Mouse (Mus musculus) kidney, postnatal 4 days (tissue): ENCODE data around the gene 4931409K22Rik.
A peak's percentile ranks its signal among the peaks of the same experiment; 100 is the strongest.
"Not testable (repeated sequence)": the region's sequence is repeated elsewhere in the genome, so short reads cannot be mapped to it uniquely, and the experiment has no call there.

Experiments used
- DNase-seq, 2 experiments: peaks; one replicate each; pipeline ENCODE4 v3.0.0; 2021; ENCODE audit warnings: mixed read lengths in 2 of 2

4931409K22Rik gene

DNA sequence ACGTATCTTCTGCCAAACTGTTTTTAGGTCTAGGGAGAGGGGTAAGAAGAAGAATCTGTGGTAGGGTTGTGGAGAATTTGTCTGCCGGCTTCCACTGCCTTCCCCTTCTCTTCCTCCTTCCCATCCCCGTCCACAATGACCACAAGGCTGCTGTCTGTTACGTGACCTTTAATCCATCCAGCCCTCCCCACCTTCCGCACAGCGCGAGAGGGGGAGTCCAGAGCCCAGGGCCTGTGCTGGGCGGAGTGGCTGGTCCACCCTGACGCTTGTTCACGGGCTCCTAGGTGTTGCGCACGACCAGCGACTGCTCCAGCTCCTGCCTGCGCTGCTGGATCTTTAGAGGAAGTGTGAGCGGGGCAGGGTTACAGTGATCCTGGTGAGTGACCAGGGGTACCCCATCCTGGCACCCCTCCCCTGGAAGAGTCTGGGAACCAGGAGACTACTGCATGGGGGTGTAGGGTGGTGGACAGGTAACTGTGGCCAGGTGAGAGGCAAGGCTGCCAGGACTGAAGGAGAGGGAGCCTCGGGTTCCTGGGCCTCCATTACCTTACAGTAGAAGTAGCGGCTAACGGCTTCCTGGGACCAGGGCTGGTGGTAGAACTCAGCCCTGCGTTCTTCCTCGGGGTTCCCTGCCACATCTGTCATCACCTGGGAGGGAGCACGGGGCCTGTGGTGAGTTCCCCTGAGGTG, 36.0 kb upstream of the 4931409K22Rik start:
- DNase-seq: peak; percentile 31 to 43

- DNase-seq: peak; percentile 41 to 63
These were observed 35.3 kb upstream of the 4931409K22Rik start for GRCm38 (mm10) chr5:24591796-24592470.

DNA sequence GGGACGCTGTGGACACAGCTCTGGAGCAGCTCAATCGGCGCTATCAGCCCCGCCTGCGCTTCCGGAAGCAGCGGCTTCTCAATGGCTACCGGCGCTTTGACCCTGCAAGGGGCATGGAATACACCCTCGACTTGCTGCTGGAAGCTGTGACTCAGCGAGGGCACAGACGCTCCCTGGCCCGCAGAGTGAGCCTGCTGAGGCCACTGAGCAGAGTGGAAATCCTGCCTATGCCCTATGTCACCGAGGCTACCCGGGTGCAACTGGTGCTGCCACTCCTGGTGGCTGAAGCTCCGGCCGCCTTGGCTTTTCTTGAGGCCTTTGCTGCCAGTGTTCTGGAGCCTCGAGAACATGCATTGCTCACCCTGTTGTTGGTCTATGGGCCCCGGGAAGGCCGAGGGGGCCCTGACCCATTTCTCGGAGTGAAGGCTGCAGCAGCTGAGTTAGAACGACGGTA, 34.7 kb upstream of the 4931409K22Rik start:
- peak; percentile 49 to 66 for DNase-seq

DNA sequence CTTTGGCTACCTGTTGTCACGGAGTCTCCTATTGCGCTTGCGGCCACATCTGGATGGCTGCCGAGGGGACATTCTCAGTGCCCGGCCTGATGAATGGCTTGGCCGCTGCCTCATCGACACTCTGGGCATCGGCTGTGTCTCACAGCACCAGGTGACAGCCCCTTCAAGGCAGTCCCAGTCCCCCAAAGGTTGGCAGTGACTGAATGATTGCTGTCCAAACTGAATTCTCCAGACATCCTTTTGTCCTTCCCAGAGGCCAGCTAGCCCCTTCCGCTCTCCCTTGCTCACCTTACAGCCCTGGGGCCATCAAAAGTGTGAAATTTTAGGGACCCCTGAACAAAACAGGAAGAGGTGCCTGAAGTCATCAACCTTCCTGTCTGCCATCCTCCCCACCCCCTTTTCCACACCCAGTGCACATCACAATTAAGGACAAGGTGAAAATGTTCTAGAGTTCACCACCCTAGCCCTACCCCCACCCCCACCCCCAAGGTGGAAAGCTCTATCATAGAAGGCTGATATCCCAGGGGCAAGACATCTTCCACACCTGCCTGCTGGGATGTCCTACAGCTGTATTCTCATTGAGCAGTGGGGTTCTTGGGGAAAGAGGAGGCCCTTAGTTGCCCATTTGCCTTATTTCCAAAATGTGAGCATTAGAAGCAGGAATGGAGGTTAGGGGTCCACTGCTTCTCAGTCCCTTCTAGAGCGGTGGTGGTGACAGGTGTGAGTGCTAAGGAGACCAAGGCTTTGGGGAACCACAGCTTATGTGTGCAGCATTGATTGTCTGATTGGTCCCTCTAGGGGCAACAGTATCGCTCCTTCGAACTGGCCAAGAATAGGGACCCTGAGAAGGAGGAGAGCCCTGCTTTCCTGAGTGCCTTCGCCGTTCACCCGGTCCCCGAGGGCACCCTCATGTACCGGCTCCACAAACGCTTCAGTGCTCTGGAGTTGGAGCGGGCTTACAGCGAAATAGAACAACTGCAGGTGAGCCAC, 33.2 kb upstream of the 4931409K22Rik start:
- no peak for DNase-seq

GRCm38 (mm10) chr5:24587200-24587577, 30.6 kb upstream of the 4931409K22Rik start:
- peak in 1 of 2 experiments; percentile 28 for DNase-seq

DNA sequence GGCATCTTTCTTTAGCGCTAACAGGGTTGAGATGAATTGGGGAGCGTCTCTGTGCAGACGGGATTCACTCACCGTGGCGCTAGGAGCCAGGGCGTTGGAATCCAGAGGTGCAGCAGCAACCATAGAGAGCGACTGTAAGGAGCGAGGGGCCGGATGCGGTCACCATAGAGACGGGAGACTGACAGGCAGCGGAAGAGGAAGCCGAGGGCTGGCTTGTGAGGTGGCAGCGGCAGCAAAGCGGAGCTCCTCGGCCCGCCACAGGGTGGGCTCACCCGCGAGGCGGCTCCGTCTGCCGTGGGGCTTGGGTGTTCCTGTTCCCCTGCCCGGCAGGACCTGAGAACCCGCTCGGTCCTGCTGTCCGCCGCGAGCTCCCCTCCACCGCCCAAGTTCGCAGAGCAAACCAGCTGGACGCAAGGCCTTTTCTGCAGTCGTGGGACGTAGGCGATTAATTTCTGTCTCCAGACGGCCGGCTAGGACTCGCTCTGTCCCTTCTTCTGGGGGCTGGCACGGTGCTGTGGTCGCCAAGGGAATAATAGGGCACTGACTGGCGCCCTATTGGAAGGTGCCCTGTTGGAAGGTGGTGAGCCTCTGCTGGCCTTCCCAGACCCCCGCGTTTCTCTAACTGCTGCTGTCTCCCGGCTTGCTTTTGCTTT, 30.1 kb upstream of the 4931409K22Rik start, which contains the start of gene Chpf2:
TSS of gene Chpf2 (plus strand) at position 195 of the 653 bp plus-strand sequence.
- DNase-seq: peak; percentile 87 to 92

GRCm38 (mm10) chr5:24586106-24586505, 29.5 kb upstream of the 4931409K22Rik start:
- no peak for DNase-seq

DNA sequence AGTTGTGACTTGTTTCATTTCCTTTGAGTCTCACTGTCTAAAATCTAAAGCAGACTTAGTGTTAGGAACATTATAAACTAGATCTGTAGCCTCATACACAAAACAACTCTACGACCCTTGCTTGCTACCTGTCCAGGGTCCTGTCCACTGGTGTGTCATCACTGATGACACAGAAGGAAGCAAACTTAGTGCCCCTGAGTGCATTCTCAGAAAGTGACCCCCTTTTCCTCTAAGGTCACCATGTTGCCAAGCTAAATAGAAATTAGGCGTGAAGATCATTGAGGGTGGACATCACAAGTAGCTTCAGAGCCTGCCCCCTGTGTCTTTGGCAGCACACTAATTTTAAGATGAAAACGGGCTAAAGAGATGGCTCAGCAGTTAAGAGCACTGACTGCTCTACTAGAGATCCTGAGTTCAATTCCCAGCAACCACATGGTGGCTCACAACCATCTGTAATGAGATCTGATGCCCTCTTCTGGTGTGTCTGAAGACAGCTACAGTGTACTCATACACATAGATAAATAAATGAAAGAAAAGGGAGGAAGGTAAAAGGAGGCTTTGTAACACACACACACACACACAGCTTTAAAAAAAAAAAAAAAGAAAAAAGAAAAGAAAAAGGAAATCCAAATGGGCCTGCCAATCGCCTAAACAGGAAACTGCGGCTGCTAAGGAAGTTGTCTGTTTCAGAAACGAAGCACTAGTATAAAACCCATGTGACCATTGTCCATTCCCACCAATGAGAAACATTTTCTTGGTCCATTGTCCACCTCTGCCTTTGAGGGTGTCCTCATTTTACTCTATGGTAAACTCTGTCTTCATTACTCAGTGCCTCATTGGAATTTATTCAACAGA, 21.7 kb upstream of the 4931409K22Rik start:
- DNase-seq: no peak

DNA sequence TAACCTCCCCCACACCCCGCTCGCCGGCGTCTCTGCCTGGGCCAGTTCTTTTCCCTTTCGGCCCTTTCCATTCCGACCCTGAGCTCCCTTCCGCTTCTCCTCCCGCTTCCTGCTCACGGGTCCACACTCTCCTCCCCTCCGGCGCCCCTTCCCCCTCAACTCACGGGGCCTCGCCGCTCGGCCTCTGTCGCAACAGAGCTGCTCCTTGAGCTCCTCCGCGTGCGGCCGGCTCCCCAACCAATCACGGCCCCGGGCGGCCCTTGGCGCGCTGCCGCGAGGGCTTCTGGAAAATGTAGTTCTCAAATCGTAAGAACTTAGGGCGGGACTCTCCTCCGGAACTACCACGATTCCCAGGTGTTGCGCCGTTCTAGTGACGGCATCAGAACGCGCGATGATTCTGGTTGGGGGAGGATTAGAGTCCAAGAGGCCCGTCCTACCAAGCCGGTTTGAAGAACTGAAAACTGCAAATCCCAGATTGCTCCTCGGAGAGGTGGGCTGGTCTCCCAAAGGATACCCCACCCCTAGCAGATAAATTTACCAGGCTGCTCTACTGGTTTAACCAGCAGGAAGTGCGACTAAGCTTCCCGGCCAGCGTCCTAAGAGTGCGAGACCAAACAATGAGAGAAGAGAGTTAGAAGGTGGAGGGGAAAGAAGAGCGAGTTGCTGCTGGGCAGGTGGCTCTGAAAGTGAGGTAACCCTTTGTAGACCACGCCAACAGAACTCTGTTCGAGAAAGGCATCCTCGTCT, 20.7 kb upstream of the 4931409K22Rik start, which contains the start of gene Abcf2:
TSS of gene Abcf2 (minus strand) at position 285 of the 747 bp plus-strand sequence.
- DNase-seq: peak; percentile 100

GRCm38 (mm10) chr5:24576801-24577182, 20.2 kb upstream of the 4931409K22Rik start:
- DNase-seq: no peak

- DNase-seq: no peak
These were observed 19.3 kb upstream of the 4931409K22Rik start for GRCm38 (mm10) chr5:24575948-24576347.

DNA sequence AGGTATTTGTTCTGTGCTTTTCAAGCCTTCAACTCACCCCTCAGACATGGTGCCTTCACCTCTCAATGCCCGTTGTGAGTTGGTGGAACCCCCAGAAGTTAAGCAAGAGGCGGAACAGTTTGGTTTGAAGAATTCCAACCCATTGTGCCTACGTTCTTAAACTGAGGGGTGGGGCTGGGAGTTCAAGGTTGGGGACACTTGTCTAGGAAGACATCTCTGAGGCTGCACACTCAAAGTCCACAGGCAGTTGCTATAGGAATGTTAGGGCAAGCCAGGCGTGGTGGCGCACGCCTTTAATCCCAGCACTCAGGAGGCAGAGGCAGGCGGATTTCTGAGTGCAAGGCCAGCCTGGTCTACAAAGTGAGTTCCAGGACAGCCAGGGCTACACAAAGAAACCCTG, 1.3 kb downstream of the 4931409K22Rik start:
- DNase-seq: not testable (repeated sequence)

- DNase-seq: no peak
These were observed 2.9 kb downstream of the 4931409K22Rik start for GRCm38 (mm10) chr5:24553621-24554244.

- DNase-seq: no peak
These were observed 5.3 kb downstream of the 4931409K22Rik start for GRCm38 (mm10) chr5:24551317-24551688.

GRCm38 (mm10) chr5:24550598-24551316, 5.9 kb downstream of the 4931409K22Rik start:
- peak; percentile 79 to 85 for DNase-seq

- DNase-seq: no peak
These were observed 14.0 kb downstream of the 4931409K22Rik start for GRCm38 (mm10) chr5:24542643-24543042.

DNA sequence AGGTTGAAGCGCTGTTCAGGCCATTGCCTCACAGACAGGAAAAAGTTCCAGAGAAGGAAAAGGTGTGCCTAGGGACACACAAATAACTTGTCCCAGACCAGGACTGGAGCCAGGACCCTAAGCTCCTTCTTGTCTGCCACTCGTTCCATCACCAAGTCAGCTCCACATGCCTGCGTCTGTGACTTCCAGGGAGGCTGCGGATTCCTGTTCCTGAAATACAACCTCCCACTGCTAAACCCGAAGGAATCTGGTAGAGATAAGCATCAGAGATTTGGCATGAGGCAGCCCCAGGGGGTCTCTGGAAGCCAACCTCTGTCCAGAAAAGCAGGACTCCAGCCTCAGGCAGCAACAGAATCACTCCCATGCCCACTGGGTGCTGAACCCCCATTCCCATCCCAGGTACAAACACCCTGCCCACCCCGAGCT, 15.5 kb downstream of the 4931409K22Rik start:
- peak; percentile 21 to 32 for DNase-seq

- peak; percentile 82 to 87 for DNase-seq
These were observed 16.0 kb downstream of the 4931409K22Rik start, which contains the start of gene Asb10 for GRCm38 (mm10) chr5:24540387-24541143. Asb10 (minus strand) TSS chr5:24540978.
